Mouse (Mus musculus) heart, embryonic 11.5 days (tissue): ENCODE data around the gene Rab22a. TPM values are rescaled to one million over a fixed set of nuclear protein-coding genes. Genes with fewer than 3 reads are reported as not detected.

Experiments
- ATAC-seq: fragments of 200-750 bp; cut with Nextera tagmentation; replicated peaks from 2 replicates; pipeline ENCODE4 v1.8.0; 2017; ENCODE audit warnings: moderate library complexity; ENCODE audit not compliant: insufficient number of reproducible peaks, low FRiP score, low TSS enrichment
- H3K27ac ChIP-seq: fragments of 300-500 bp; sonication (generic); 2 replicates; pipeline ENCODE4 v1.5.1; 2014; ENCODE audit warnings: mild to moderate bottlenecking, low read depth, low read length
- H3K27me3 ChIP-seq: fragments of 300-500 bp; sonication (generic); 2 replicates; pipeline ENCODE4 v1.6.1; 2014; ENCODE audit warnings: mild to moderate bottlenecking, low read length, mixed read lengths; ENCODE audit not compliant: control insufficient read depth, insufficient read depth
- H3K36me3 ChIP-seq: fragments of 300-500 bp; sonication (generic); 2 replicates; pipeline ENCODE4 v1.6.1; 2014; ENCODE audit warnings: mild to moderate bottlenecking, low read length, moderate library complexity, mixed read lengths; ENCODE audit not compliant: control insufficient read depth, insufficient read depth
- H3K4me1 ChIP-seq: fragments of 300-500 bp; sonication (generic); 2 replicates; pipeline ENCODE4 v1.6.1; 2014; ENCODE audit warnings: low read length; ENCODE audit not compliant: control insufficient read depth, insufficient read depth
- H3K4me2 ChIP-seq: fragments of 300-500 bp; sonication (generic); 2 replicates; pipeline ENCODE4 v1.6.1; 2014; ENCODE audit warnings: mild to moderate bottlenecking, moderate library complexity
- H3K4me3 ChIP-seq: fragments of 300-500 bp; sonication (generic); 2 replicates; pipeline ENCODE4 v1.5.1; 2014; ENCODE audit warnings: low read depth, low read length
- H3K9ac ChIP-seq: fragments of 300-500 bp; sonication (generic); 2 replicates; pipeline ENCODE4 v1.6.1; 2014; ENCODE audit warnings: mild to moderate bottlenecking, low read depth, low read length, moderate library complexity
- H3K9me3 ChIP-seq: fragments of 300-500 bp; sonication (generic); replicated peaks from 2 replicates; pipeline ENCODE4 v1.6.1; 2016; ENCODE audit warnings: low read length; ENCODE audit not compliant: control insufficient read depth
- WGBS: fragments of 180-500 bp; shearing (Covaris S2); extraction: QIAGEN DNeasy Blood & Tissue Kit; methylation state at CpG from one replicate; pipeline ENCODE4 v1.1.7; 2014; ENCODE audit not compliant: insufficient replicate concordance; 5-methylcytosine and 5-hydroxymethylcytosine counted together
- polyA plus RNA-seq: library from polyadenylated mRNA; unstranded; fragments of >200 nt; fragmentation: Nextera tagmentation; extraction: Ambion mirVana; gene quantifications from 2 replicates; pipeline ENCODE4 v1.2.1, GENCODE M21; 2014

Gene Rab22a
- polyA plus RNA-seq, 1 experiment from 2014 or later = 30.6 TPM

- Histone ChIP-seq H3K9me3 (no peaks in the 10 kb centered on the region), H3K4me3 (no peak overlapping the region), H3K4me2 (no peak overlapping the region), H3K36me3 (no peaks in the 10 kb centered on the region; the same call in 1 of the 2 replicates), H3K9ac (no peak overlapping the region), H3K27ac (no peak overlapping the region), H3K4me1 (peaks cover 16% of the 10 kb centered on the region), H3K27me3 (no peaks in the 10 kb centered on the region)
- WGBS = 53% methylated on average over 3 of the region's 3 CpGs
- no peak for ATAC-seq
Measured at GRCm38 (mm10) chr2:173679217-173679616, 19.7 kb downstream of the Rab22a start.

DNA sequence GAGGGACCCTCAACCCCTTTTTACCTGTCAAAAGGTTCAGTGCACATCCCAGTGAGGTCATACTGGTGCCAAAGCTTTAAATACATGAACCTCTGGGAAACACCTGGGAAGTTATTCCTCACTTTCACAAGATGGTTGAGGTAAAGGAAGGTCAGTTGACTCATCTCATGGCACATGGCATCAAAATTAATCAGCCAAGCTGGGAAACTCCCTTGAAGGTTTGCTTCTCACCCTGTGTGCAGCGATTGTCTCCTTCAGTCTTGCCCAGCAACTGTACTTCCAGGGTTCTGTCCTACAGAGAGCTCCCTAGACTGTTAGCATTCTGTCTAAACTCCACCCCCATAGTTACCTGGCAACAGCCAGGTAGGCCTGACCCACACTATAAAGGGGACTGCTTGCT, 20.6 kb downstream of the Rab22a start:
- Histone ChIP-seq H3K9ac (no peak overlapping the region), H3K27ac (no peak overlapping the region), H3K4me2 (no peak overlapping the region), H3K9me3 (no peaks in the 10 kb centered on the region), H3K27me3 (no peaks in the 10 kb centered on the region), H3K4me3 (no peak overlapping the region), H3K36me3 (no peaks in the 10 kb centered on the region; the same call in 1 of the 2 replicates), H3K4me1 (peaks cover 14% of the 10 kb centered on the region)
- 67% methylated on average over 1 of the region's 1 CpGs for WGBS
- ATAC-seq = no peak

- no peaks in the 10 kb centered on the region for H3K27me3 ChIP-seq
- H3K4me3 ChIP-seq = no peak overlapping the region
- H3K36me3 ChIP-seq = no peaks in the 10 kb centered on the region
- H3K4me1 ChIP-seq = peaks cover 14% of the 10 kb centered on the region
- no peak overlapping the region for H3K9ac ChIP-seq
- no peaks in the 10 kb centered on the region for H3K9me3 ChIP-seq
- ATAC-seq = no peak
- no peak overlapping the region for H3K27ac ChIP-seq
- WGBS = 65% methylated on average over 10 of the region's 10 CpGs
- H3K4me2 ChIP-seq = no peak overlapping the region
Measured at GRCm38 (mm10) chr2:173682773-173683172, 23.2 kb downstream of the Rab22a start.

- 93% methylated on average over 3 of the region's 3 CpGs for WGBS
- ATAC-seq = no peak
- no peak overlapping the region for H3K4me3 ChIP-seq
Measured at GRCm38 (mm10) chr2:173685781-173686361, 26.3 kb downstream of the Rab22a start.

DNA sequence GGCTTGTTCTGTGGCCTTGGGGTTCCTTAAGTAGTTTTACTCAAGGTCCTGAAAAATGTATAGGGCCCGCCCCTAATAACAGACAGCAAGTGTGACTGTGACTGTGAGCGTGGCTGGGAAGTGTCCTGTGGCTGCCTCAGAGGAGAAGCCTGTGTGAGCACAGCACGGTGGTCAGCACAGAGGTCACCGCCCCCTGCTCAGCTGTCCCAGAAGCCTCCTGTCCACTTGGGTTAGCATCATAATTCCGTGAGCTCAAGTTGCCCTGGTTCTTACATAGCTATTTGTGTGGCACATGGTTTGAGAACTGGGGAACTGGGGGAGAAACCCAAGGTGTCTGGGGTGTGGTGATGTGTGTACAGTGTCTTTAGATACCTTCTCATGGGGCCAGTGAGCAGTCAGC, 27.8 kb downstream of the Rab22a start:
- H3K9ac ChIP-seq = no peak overlapping the region
- WGBS = 88% methylated on average over 5 of the region's 5 CpGs
- H3K27me3 ChIP-seq = no peaks in the 10 kb centered on the region
- H3K36me3 ChIP-seq = 0 out of 2 replicates have a peak, but pooled peaks cover 4% of the 10 kb centered on the region
- H3K4me2 ChIP-seq = no peak overlapping the region
- no peak for ATAC-seq
- H3K4me3 ChIP-seq = no peak overlapping the region
- H3K9me3 ChIP-seq = no peaks in the 10 kb centered on the region
- no peak overlapping the region for H3K27ac ChIP-seq
- peaks cover 13% of the 10 kb centered on the region for H3K4me1 ChIP-seq

More at GRCm38 (mm10) chr2:173685781-173686361, 26.3 kb downstream of the Rab22a start:
- Histone ChIP-seq H3K9me3 (no peaks in the 10 kb centered on the region), H3K36me3 (0 out of 2 replicates have a peak, but pooled peaks cover 4% of the 10 kb centered on the region), H3K27ac (no peak overlapping the region), H3K4me1 (peaks cover 16% of the 10 kb centered on the region), H3K9ac (no peak overlapping the region), H3K27me3 (no peaks in the 10 kb centered on the region), H3K4me2 (no peak overlapping the region)

DNA sequence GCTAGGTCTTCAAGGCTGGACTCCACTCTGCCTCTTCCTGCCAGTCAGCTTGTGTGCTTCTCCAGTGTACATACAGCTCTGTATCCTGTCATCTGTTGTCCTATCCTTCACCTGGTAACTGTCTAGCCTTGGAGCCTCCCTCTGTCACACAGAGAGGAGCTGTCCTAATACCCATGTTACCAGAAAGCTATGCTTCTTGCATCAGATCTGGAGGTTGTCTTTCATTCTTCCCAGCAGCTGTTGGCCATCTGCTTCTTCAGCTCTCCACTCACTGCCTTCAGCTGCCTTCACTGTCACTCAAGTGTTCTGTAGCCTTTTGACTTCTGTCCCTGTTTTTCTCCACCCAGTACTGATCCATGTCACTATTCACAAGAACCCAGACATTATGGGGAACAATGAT, 30.3 kb downstream of the Rab22a start:
- Histone ChIP-seq H3K4me3 (no peak overlapping the region), H3K36me3 (0 out of 2 replicates have a peak, but pooled peaks cover 4% of the 10 kb centered on the region), H3K4me1 (peaks cover 3% of the 10 kb centered on the region; the same call in 1 of the 2 replicates), H3K27me3 (no peaks in the 10 kb centered on the region), H3K27ac (no peak overlapping the region), H3K9ac (no peak overlapping the region), H3K4me2 (no peak overlapping the region), H3K9me3 (no peaks in the 10 kb centered on the region)
- ATAC-seq = no peak

DNA sequence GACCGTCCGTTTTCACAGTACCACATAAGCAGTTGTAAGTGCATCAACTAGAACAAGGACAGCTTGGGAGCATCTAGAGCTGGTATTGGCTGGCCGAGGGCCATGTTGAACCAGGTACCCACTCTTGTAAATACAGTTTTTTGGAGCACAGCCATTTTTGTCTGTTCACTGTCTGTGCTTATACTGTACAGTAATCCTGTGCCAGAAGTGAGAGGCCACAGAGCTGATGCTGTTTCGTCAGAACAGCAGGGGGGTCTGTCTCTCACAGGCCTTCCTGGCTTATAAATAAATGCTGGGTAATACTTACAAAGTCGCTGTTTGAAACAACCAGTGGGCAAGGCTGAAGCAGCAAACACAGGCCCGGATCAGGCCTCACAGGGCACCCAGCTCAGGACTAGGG, 32.2 kb downstream of the Rab22a start:
- Histone ChIP-seq H3K27ac (no peak overlapping the region), H3K36me3 (peaks cover 4% of the 10 kb centered on the region; the same call in 1 of the 2 replicates), H3K4me1 (peaks cover 3% of the 10 kb centered on the region; the same call in 1 of the 2 replicates), H3K9me3 (no peaks in the 10 kb centered on the region), H3K4me2 (no peak overlapping the region), H3K9ac (no peak overlapping the region), H3K27me3 (no peaks in the 10 kb centered on the region), H3K4me3 (no peak overlapping the region)
- WGBS = 91% methylated on average over 6 of the region's 6 CpGs
- no peak for ATAC-seq

DNA sequence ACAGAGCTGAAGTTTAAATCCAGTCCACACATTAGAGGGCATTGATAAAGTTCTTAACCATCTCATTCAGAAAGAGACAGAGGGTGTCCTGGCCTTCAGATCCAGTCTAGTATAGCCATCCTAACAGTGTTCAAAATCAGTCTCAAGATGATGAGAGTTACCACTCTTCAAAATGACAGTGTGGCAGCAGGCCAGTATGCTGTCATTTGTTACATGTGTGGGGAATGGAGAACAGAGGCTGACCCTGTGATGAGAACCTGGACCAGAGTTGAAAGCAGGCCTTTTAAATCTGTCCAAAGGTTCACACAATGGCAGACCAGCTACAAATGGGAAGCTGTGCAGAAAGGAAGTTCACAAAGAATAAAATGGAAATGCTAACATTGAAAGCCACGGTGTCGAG, 33.1 kb downstream of the Rab22a start:
- H3K27ac ChIP-seq = no peak overlapping the region
- no peak for ATAC-seq
- peaks cover 10% of the 10 kb centered on the region for H3K36me3 ChIP-seq

GRCm38 (mm10) chr2:173698850-173699249, 39.3 kb downstream of the Rab22a start:
- 78% methylated on average over 3 of the region's 3 CpGs for WGBS
- Histone ChIP-seq H3K9me3 (no peaks in the 10 kb centered on the region), H3K4me3 (no peak overlapping the region), H3K4me2 (no peak overlapping the region), H3K4me1 (no peaks in the 10 kb centered on the region; the same call in 1 of the 2 replicates), H3K27ac (no peak overlapping the region), H3K9ac (no peak overlapping the region), H3K36me3 (peaks cover 25% of the 10 kb centered on the region), H3K27me3 (no peaks in the 10 kb centered on the region)
- ATAC-seq = no peak

More for the DNA sequence above, 33.1 kb downstream of the Rab22a start:
- Histone ChIP-seq H3K27me3 (no peaks in the 10 kb centered on the region), H3K9ac (no peak overlapping the region), H3K9me3 (no peaks in the 10 kb centered on the region), H3K4me1 (peaks cover 3% of the 10 kb centered on the region; the same call in 1 of the 2 replicates), H3K4me3 (no peak overlapping the region), H3K4me2 (no peak overlapping the region)
- WGBS = 85% methylated on average over 2 of the region's 2 CpGs
